Mouse (Mus musculus): ENCODE measurements around the gene Zfhx3. TPM values are rescaled to one million over a fixed set of nuclear protein-coding genes. Genes with fewer than 3 reads are reported as not detected.
A peak's percentile ranks its signal among the peaks of the same experiment; 100 is the strongest.

The Zfhx3 gene
- total and polyA plus RNA-seq, 3 experiments, result 0.23 to 2.5 TPM; not detected in 1

GRCm38 (mm10) chr8:108692239-108692627, 749.8 kb downstream of the Zfhx3 start:
- DNase-seq (ENCODE audit: low read depth, low spot score), result peak; percentile 69
- Histone ChIP-seq H3K4me3 (ENCODE audit: control insufficient read depth in 1 of 2, insufficient read depth in 1 of 2, low read depth in 2 of 2, low read length in 2 of 2) (peak overlapping the region; percentile 31 to 58), H3K27me3 (ENCODE audit: control insufficient read depth in 1 of 2, insufficient read depth in 2 of 2, low read length in 2 of 2) (no peaks in the 10 kb centered on the region), H3K79me2 (ENCODE audit: control insufficient read depth, insufficient read depth, low read length, poor library complexity) (no peaks in the 10 kb centered on the region), H3K27ac (ENCODE audit: control insufficient read depth, low read depth, low read length) (peak overlapping the region; percentile 41), H3K36me3 (ENCODE audit: control insufficient read depth in 1 of 2, insufficient read depth in 2 of 2, low read length in 2 of 2) (peaks cover 0 to 13% of the 10 kb centered on the region in 2 experiments; a peak in 2 of 4 replicates), H3K4me1 (ENCODE audit: control insufficient read depth in 1 of 2, insufficient read depth in 2 of 2, low read length in 2 of 2) (peaks cover 0 to 16% of the 10 kb centered on the region in 2 experiments; a peak in 2 of 4 replicates), H3K9me3 (replicated peaks; ENCODE audit: insufficient read depth, low read length) (no peaks in the 10 kb centered on the region), H3K9ac (ENCODE audit: control insufficient read depth, low read depth, low read length, poor library complexity, severe bottlenecking) (peak overlapping the region; percentile 57)
- TF ChIP-seq SMC3 (IDR thresholded peaks at IDR 0.05; ENCODE audit: low read depth, low read length) (no peak), MXI1 (IDR thresholded peaks at IDR 0.05; ENCODE audit: low read depth, low read length) (no peak), CTCF (IDR thresholded peaks at IDR 0.05 in 2 of 3, conservative IDR thresholded peaks at IDR 0.05 in 1 of 3; ENCODE audit: control insufficient read depth in 1 of 3, insufficient read depth in 1 of 3, low read depth in 2 of 3, low read length in 3 of 3, poor library complexity in 1 of 3, severe bottlenecking in 1 of 3) (no peak), MEF2A (IDR thresholded peaks at IDR 0.05; ENCODE audit: extremely low read depth, insufficient replicate concordance, low read depth, low read length, poor library complexity, severe bottlenecking) (no peak), ZMIZ1 (IDR thresholded peaks at IDR 0.05; ENCODE audit: low read depth, low read length) (no peak), MAX (IDR thresholded peaks at IDR 0.05; ENCODE audit: low read length) (peak; percentile 92), JUND (IDR thresholded peaks at IDR 0.05; ENCODE audit: low read depth, low read length) (peak; percentile 67; the same call in 1 of the 2 replicates), SIN3A (IDR thresholded peaks at IDR 0.05; ENCODE audit: low read length) (0 out of 2 replicates have a peak, but pooled peaks have one; percentile 46), POLR2AphosphoS5 (IDR thresholded peaks at IDR 0.05; ENCODE audit: borderline replicate concordance, low read depth, low read length) (no peak), TCF12 (IDR thresholded peaks at IDR 0.05; ENCODE audit: low read depth, low read length) (no peak), TAL1 (IDR thresholded peaks at IDR 0.05; ENCODE audit: low read length) (no peak), HCFC1 (IDR thresholded peaks at IDR 0.05; ENCODE audit: low read depth, low read length) (no peak), MAZ (IDR thresholded peaks at IDR 0.05; ENCODE audit: low read depth, low read length) (no peak), ZKSCAN1 (IDR thresholded peaks at IDR 0.05; ENCODE audit: low read depth, low read length) (no peak), BHLHE40 (IDR thresholded peaks at IDR 0.05; ENCODE audit: borderline replicate concordance, low read depth, low read length) (no peak), POLR2AphosphoS2 (IDR thresholded peaks at IDR 0.05; ENCODE audit: low read length) (no peak), TBP (IDR thresholded peaks at IDR 0.05; ENCODE audit: low read depth, low read length) (0 out of 2 replicates have a peak, but pooled peaks have one; percentile 4), ZNF384 (IDR thresholded peaks at IDR 0.05; ENCODE audit: low read depth, low read length) (no peak), USF2 (IDR thresholded peaks at IDR 0.05; ENCODE audit: borderline replicate concordance in 1 of 2, insufficient read depth in 1 of 2, low read depth in 1 of 2, low read length in 2 of 2) (peak; percentile 69 to 78), EP300 (IDR thresholded peaks at IDR 0.05; ENCODE audit: low read depth in 1 of 2, low read length in 2 of 2) (no peak), ELF1 (IDR thresholded peaks at IDR 0.05; ENCODE audit: low read depth, low read length) (no peak), RCOR1 (IDR thresholded peaks at IDR 0.05; ENCODE audit: low read depth, low read length) (no peak), GABPA (IDR thresholded peaks at IDR 0.05; ENCODE audit: low read depth, low read length) (no peak), NELFE (IDR thresholded peaks at IDR 0.05; ENCODE audit: low read depth, low read length) (no peak), ZC3H11A (IDR thresholded peaks at IDR 0.05; ENCODE audit: low read depth, low read length) (no peak), CHD1 (IDR thresholded peaks at IDR 0.05; ENCODE audit: low read depth, low read length) (no peak), MAFK (IDR thresholded peaks at IDR 0.05; ENCODE audit: borderline replicate concordance, low read depth, low read length) (no peak), KAT2A (conservative IDR thresholded peaks at IDR 0.05; ENCODE audit: low read depth, low read length) (no peak), CHD2 (IDR thresholded peaks at IDR 0.05; ENCODE audit: low read length) (no peak), GATA1 (IDR thresholded peaks at IDR 0.05; ENCODE audit: low read depth, low read length) (no peak), UBTF (IDR thresholded peaks at IDR 0.05; ENCODE audit: borderline replicate concordance, insufficient read depth, low read depth, low read length) (no peak), MYC (IDR thresholded peaks at IDR 0.05; ENCODE audit: low read depth, low read length) (no peak), E2F4 (IDR thresholded peaks at IDR 0.05; ENCODE audit: borderline replicate concordance, low read depth, low read length) (no peak), POLR2A (IDR thresholded peaks at IDR 0.05; ENCODE audit: control insufficient read depth in 1 of 2, insufficient read depth in 1 of 2, low read depth in 1 of 2, low read length in 2 of 2, poor library complexity in 1 of 2) (no peak), RAD21 (IDR thresholded peaks at IDR 0.05; ENCODE audit: low read depth, low read length) (no peak), USF1 (IDR thresholded peaks at IDR 0.05; ENCODE audit: low read depth, low read length) (peak; percentile 93), ETS1 (IDR thresholded peaks at IDR 0.05; ENCODE audit: low read depth, low read length) (no peak), MYB (IDR thresholded peaks at IDR 0.05; ENCODE audit: low read depth, low read length) (no peak)

Measured in MEL (cell line).